In genomic region chr4:120268214-120269061, GRCm38 (mm10) we compare ENCODE assay signal across 8 mouse cellular contexts. TPM values are rescaled to one million over a fixed set of nuclear protein-coding genes. Genes with fewer than 3 reads are reported as not detected.
DNase-seq lines count a peak whose midpoint lies in the region; ATAC-seq lines count a peak whose summit lies in the region.

No protein-coding gene starts in this region.

- WGBS in heart, embryonic 11.5 days (ENCODE audit: insufficient replicate concordance) = 1% methylated on average over 83 of the region's 112 CpGs
- 4% methylated on average over 106 of the region's 112 CpGs for WGBS in midbrain, embryonic 10.5 days

- no peak for ATAC-seq in heart, embryonic 11.5 days (replicated peaks; ENCODE audit: insufficient number of reproducible peaks, low FRiP score, low TSS enrichment)

- H3K9ac ChIP-seq in heart, embryonic 11.5 days (ENCODE audit: low read depth, low read length) = no peak overlapping the region; the same call in 1 of the 2 replicates

- H3K4me1 ChIP-seq in heart, embryonic 11.5 days (ENCODE audit: control insufficient read depth, insufficient read depth, low read length) = peaks cover 18% of the 10 kb centered on the region
- H3K4me1 ChIP-seq in midbrain, embryonic 10.5 days = peaks cover 36% of the 10 kb centered on the region

- H3K4me2 ChIP-seq in heart, embryonic 11.5 days = peak overlapping the region; percentile 77

- no peaks in the 10 kb centered on the region for H3K36me3 ChIP-seq in heart, embryonic 11.5 days (ENCODE audit: control insufficient read depth, insufficient read depth, low read length)
- no peaks in the 10 kb centered on the region for H3K36me3 ChIP-seq in midbrain, embryonic 10.5 days

- H3K27me3 ChIP-seq in heart, embryonic 11.5 days (ENCODE audit: control insufficient read depth, insufficient read depth, low read length) = peaks cover 87% of the 10 kb centered on the region
- H3K27me3 ChIP-seq in midbrain, embryonic 10.5 days (ENCODE audit: low read depth, poor library complexity, severe bottlenecking) = peaks cover 99% of the 10 kb centered on the region

- no peak overlapping the region for H3K27ac ChIP-seq in heart, embryonic 11.5 days (ENCODE audit: low read depth, low read length)
- peak overlapping the region; percentile 49 for H3K27ac ChIP-seq in midbrain, embryonic 10.5 days (replicated peaks)

- H3K9me3 ChIP-seq in heart, embryonic 11.5 days (replicated peaks; ENCODE audit: control insufficient read depth, low read length) = no peaks in the 10 kb centered on the region
- no peaks in the 10 kb centered on the region for H3K9me3 ChIP-seq in midbrain, embryonic 10.5 days (replicated peaks)

- H3K4me3 ChIP-seq in heart, embryonic 11.5 days (ENCODE audit: low read depth, low read length) = peak overlapping the region; percentile 45
- peak overlapping the region; percentile 52 for H3K4me3 ChIP-seq in midbrain, embryonic 10.5 days

- intact Hi-C loops in heart, postnatal 25 days (cut with DNase I) = no loop called here

- DNase-seq in heart, postnatal 25 days (ENCODE audit: low spot score) = no peak
- peak; percentile 27 to 55 for DNase-seq in adrenal gland, postnatal 36 days
- DNase-seq in heart, postnatal 4 days = peak; percentile 44
- peak; percentile 57 for DNase-seq in midbrain, embryonic 10.5 days (ENCODE audit: low spot score)
- no peak for DNase-seq in right cerebral cortex, postnatal 14 days
- no peak for DNase-seq in ovary, adult 18-20 months (ENCODE audit: low spot score)
- DNase-seq in thymus, postnatal 25 days = no peak

RNA-seq across cellular contexts. Expression of gene Foxo6, which starts 18.7 kb away (rescaled TPM):
- polyA plus RNA-seq in heart, embryonic 11.5 days (2014; fragmentation: Nextera tagmentation; extraction: Ambion mirVana) = 0.21 and 0.29 TPM in 2 replicates
- 1 to 10 TPM; 2.6 to 5.6 TPM for total RNA-seq in heart, postnatal 25 days (2021)
- total RNA-seq in adrenal gland, postnatal 36 days (2021) = 1 to 10 TPM in 1 of 2 experiments, under 1 TPM in 1; 0.76 to 1.2 TPM
- 1 to 10 TPM; 6.1 to 8.3 TPM for total RNA-seq in heart, postnatal 4 days (2021)
- polyA plus RNA-seq in midbrain, embryonic 10.5 days (2016; fragmentation: Nextera tagmentation; extraction: Ambion mirVana) = 0.07 TPM in 2 replicates

Comparison
In these comparisons a context has a peak if more than half of its experiments do, and no peak if none do; other contexts are left out.
1. DNase-seq: peak in adrenal gland, postnatal 36 days (2 of 2), heart, postnatal 4 days (single experiment) and midbrain, embryonic 10.5 days (single experiment); none in heart, postnatal 25 days (single experiment), right cerebral cortex, postnatal 14 days (single experiment), ovary, adult 18-20 months (single experiment) and thymus, postnatal 25 days (single experiment).